Mouse (Mus musculus) layer of hippocampus, adult 9-10 months (tissue): Measurements from ENCODE around the gene Cd22.
"Not testable (repeated sequence)": the region's sequence is repeated elsewhere in the genome, so short reads cannot be mapped to it uniquely, and the experiment has no call there.

ENCODE experiments used
- DNase-seq: peaks from one replicate; pipeline ENCODE4 v3.0.0; 2022; ENCODE audit warnings: low spot score

Cd22 gene

GRCm38 (mm10) chr7:30880176-30880575 is at the start of gene Cd22:
Gene Cd22 (minus strand): TSS chr7:30880342.
- DNase-seq: no peak

GRCm38 (mm10) chr7:30924581-30924980 is 44.4 kb upstream of the Cd22 start, which contains the start of gene Hamp2:
Gene Hamp2 (minus strand): TSS chr7:30924681.
- DNase-seq: not testable (repeated sequence)

- DNase-seq: no peak
These were observed 43.9 kb upstream of the Cd22 start for GRCm38 (mm10) chr7:30924071-30924470.

GRCm38 (mm10) chr7:30922490-30922889 is 42.3 kb upstream of the Cd22 start:
- not testable (repeated sequence) for DNase-seq

- no peak for DNase-seq
These were observed 40.1 kb upstream of the Cd22 start for GRCm38 (mm10) chr7:30920217-30920616.

GRCm38 (mm10) chr7:30917219-30917618 is 37.1 kb upstream of the Cd22 start:
- no peak for DNase-seq

GRCm38 (mm10) chr7:30916713-30917112 is 36.6 kb upstream of the Cd22 start:
- DNase-seq: no peak

- DNase-seq: no peak
These were observed 34.6 kb upstream of the Cd22 start, which contains the start of gene Mag for GRCm38 (mm10) chr7:30914732-30915131. Gene Mag (minus strand): TSS chr7:30914873.

- no peak for DNase-seq
These were observed 29.6 kb upstream of the Cd22 start for GRCm38 (mm10) chr7:30909773-30910172.

- no peak for DNase-seq
These were observed 28.9 kb upstream of the Cd22 start for GRCm38 (mm10) chr7:30908992-30909431.

GRCm38 (mm10) chr7:30908277-30908991 is 28.3 kb upstream of the Cd22 start:
- no peak for DNase-seq

GRCm38 (mm10) chr7:30904042-30904441 is 23.9 kb upstream of the Cd22 start:
- no peak for DNase-seq

- DNase-seq: no peak
These were observed 15.1 kb upstream of the Cd22 start for GRCm38 (mm10) chr7:30895217-30895616.

- DNase-seq: no peak
These were observed 12.4 kb upstream of the Cd22 start for GRCm38 (mm10) chr7:30892515-30892914.

- DNase-seq: no peak
These were observed 11.6 kb upstream of the Cd22 start for GRCm38 (mm10) chr7:30891746-30892145.

- no peak for DNase-seq
These were observed 10.5 kb upstream of the Cd22 start for GRCm38 (mm10) chr7:30890681-30891080.

- DNase-seq: no peak
These were observed 8.6 kb upstream of the Cd22 start for GRCm38 (mm10) chr7:30888786-30889185.

- no peak for DNase-seq
These were observed 7.5 kb upstream of the Cd22 start for GRCm38 (mm10) chr7:30887568-30888188.

- DNase-seq: no peak
These were observed 6.7 kb upstream of the Cd22 start for GRCm38 (mm10) chr7:30886852-30887251.

GRCm38 (mm10) chr7:30884047-30884446 is 3.9 kb upstream of the Cd22 start:
- no peak for DNase-seq

- DNase-seq: no peak
These were observed 1.2 kb upstream of the Cd22 start for GRCm38 (mm10) chr7:30881367-30881766.

- DNase-seq: no peak
These were observed 1.2 kb downstream of the Cd22 start for GRCm38 (mm10) chr7:30878950-30879349.

GRCm38 (mm10) chr7:30873083-30873482 is 7.1 kb downstream of the Cd22 start:
- peak; percentile 55 for DNase-seq

- no peak for DNase-seq
These were observed 16.8 kb downstream of the Cd22 start for GRCm38 (mm10) chr7:30863386-30863785.
